Mouse (Mus musculus) mesoderm, embryonic 11.5 days (tissue): ENCODE data around the gene Smim27.
"Not testable (repeated sequence)": the region's sequence is repeated elsewhere in the genome, so short reads cannot be mapped to it uniquely, and the experiment has no call there.

Experiments
- DNase-seq: peaks from one replicate; pipeline ENCODE4 v3.0.0-alpha.2; 2012; ENCODE audit warnings: low read depth, low spot score

Smim27 gene

GRCm38 (mm10) chr4:40254385-40255103 is 14.8 kb upstream of the Smim27 start:
- DNase-seq = no peak

GRCm38 (mm10) chr4:40264321-40264720 is 5.1 kb upstream of the Smim27 start:
- no peak for DNase-seq

- no peak for DNase-seq
Measured at GRCm38 (mm10) chr4:40267681-40268080, 1.7 kb upstream of the Smim27 start.

DNA sequence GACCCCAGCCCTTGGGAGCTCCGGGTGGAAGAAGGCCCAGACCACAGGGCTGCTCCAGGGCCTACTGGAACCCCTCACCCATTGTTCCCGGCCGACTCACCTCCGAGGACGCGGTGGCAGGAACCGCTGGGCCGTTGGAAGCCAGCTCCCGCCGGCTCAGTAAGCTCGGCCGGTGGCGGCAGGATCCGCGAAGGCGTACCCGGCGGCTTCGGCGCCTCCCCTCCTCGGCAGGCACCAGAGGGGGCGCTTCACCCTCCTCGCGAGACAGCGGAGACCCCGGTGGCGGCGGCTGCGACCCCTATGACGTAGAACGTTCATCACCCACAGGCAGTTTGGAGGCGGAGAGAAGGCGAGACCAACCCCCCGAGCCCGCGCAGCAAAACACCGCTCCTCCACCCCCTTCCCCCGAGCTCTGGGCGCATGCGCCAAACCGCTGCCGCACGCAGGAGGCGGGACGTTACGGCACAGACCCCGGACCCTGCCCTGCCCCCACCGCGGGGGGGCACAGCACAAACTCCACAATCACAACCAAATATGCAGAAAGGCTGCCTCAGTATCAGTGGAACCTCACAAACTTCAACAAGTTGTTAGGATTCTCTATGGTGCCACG is 1.1 kb upstream of the Smim27 start:
- DNase-seq = peak; percentile 96

DNA sequence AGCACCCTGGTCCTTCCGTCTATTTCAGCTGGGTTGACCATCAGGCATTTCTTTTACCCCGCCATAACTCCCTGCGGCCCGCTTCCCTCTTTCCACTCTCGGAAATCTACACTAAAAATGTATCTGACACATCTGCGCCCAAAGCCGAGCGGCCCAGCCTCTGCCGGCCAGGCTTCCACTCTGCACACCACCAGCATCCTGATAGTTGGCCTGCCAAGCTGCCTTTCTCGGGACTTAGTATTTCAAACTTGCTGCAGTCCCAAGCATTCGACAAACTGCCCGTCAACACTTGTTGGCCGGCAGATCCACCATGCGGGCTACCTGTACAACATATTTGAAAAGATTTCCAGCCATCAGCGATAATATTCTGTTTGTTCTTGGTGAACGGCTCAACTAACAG is 544 bp upstream of the Smim27 start:
- DNase-seq = no peak

GRCm38 (mm10) chr4:40278880-40279275 is 9.5 kb downstream of the Smim27 start:
- no peak for DNase-seq

GRCm38 (mm10) chr4:40279276-40279900 is 10.0 kb downstream of the Smim27 start, which contains the start of gene Ndufb6:
Gene Ndufb6 (minus strand): TSS chr4:40279421.
- peak; percentile 97 for DNase-seq

DNA sequence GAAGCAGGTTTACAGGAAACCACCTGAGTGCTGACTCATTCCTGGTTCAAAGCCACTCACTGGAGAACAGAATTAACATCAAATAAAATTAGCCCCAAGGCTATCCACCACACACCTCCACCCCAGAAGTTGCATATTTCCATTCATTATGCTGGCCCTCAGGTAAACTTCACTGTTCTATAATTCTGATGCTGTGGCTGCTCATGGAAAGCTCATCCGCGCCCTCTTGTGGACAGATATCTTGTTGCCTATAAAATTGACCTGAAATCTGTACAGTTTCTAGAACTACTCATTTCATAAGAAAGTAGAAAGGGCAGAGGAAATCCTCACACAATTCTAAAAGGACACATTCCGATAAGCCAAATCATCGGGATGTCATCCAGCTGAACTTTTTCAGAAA is 16.2 kb downstream of the Smim27 start:
- peak; percentile 61 for DNase-seq

GRCm38 (mm10) chr4:40287415-40287814 is 18.0 kb downstream of the Smim27 start:
- no peak for DNase-seq

DNA sequence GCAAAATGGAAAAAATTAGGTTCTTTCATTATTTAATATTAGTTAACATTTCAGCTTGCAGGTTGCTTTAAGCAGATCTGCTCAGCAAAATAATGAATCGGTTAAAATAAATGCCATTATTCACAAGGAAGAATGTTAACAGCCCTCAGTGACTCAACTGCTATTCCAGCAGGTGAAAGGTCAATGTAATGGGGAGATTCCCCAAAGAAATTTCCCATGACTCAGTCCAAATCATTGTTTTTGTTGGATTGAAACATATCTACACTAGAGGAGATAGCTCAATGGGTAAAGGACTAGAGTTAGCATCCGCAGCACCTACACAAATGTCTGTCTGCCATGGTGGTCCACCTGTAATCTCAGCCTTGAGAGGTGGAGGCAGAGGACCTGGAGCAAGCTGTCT is 19.7 kb downstream of the Smim27 start:
- DNase-seq = no peak

GRCm38 (mm10) chr4:40291511-40291910 is 22.1 kb downstream of the Smim27 start:
- DNase-seq = not testable (repeated sequence)

DNA sequence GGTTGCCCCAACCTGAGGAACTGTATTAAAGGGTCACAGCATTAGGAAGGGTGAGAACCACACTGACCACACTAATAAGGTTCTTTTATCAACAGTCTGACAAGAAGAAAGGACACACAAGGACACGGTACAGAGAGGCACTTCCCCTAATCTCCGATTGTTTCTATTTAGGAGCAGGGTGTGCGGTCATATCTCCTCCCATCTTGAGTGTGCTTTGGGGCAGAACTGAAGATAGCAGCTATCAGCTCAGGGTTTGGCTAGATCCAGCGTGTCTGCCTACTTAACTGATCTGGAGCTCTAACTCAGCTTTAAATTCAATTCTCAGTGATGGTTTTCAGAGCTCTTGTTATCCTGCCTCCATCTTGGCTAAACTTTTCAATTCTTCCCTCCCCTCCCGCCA is 29.8 kb downstream of the Smim27 start:
- no peak for DNase-seq

GRCm38 (mm10) chr4:40301076-40301789 is 31.9 kb downstream of the Smim27 start:
- peak; percentile 89 for DNase-seq

GRCm38 (mm10) chr4:40302445-40303125 is 33.2 kb downstream of the Smim27 start:
- no peak for DNase-seq

DNA sequence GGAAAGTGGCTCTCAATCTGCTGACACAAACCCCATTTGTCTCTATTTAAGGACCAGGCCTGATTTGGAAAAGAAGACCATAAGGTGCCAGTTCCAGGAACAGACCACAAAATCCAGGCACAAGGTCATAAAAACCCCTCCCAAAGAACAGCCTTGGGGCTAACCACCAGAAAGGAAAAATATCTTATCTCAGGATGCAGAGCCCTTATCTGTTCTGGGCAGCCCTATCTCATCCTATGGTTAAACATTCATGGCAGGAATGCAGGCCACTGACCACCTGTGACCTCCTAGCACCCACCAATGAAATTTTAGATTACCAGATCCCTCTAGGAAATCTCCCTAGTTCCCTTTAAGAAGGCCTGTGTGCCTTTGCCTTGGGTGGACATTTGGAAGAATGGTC is 40.3 kb downstream of the Smim27 start:
- no peak for DNase-seq

DNA sequence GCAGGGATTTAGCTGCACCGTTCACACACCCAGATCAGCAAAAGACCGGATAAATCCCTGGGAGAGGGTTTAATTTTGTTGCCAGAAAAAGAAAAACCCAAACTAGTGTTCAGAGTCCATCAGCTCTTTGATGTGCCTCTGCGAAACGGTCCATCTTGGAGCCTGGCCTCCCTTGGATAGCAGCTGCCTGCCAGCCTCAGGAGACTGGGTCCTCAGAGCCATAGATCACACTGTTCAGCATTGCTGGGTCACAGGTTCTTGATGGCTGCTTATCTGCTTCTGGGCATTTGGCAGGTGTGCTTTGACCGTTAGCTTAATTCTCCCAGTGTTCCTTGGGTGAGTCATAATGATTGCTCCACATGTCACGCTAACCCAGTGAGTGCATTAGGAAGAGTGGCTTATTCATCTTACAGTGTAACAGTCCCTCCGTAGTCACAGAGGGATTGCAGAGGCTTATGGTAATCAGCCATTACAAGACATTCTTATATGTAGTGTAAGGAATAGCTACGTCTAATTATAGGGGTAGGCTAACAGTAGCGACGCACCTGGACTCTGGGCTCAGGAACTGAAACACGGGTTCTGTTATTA is 41.5 kb downstream of the Smim27 start:
- no peak for DNase-seq

- DNase-seq = no peak
Measured at GRCm38 (mm10) chr4:40312213-40312612, 42.8 kb downstream of the Smim27 start.

- DNase-seq = no peak
Measured at GRCm38 (mm10) chr4:40313026-40313425, 43.6 kb downstream of the Smim27 start.

- DNase-seq = no peak
Measured at GRCm38 (mm10) chr4:40317404-40317803, 48.0 kb downstream of the Smim27 start.
